Mouse (Mus musculus) olfactory bulb, adult 2 months (tissue): ENCODE results near the gene Dab2ip. TPM values are rescaled to one million over a fixed set of nuclear protein-coding genes. Genes with fewer than 3 reads are reported as not detected.
A peak's percentile ranks its signal among the peaks of the same experiment; 100 is the strongest.

Experiments used
- H3K27ac ChIP-seq: fragments of 200-500 bp; 2 replicates; pipeline ENCODE4 v1.5.1; 2012; ENCODE audit warnings: low read depth, low read length; ENCODE audit not compliant: insufficient read depth
- H3K4me1 ChIP-seq: fragments of 200-500 bp; 2 replicates; pipeline ENCODE4 v1.6.1; 2012; ENCODE audit warnings: low read length; ENCODE audit not compliant: control insufficient read depth, insufficient read depth
- H3K4me3 ChIP-seq: fragments of 200-500 bp; 2 replicates; pipeline ENCODE4 v1.5.1; 2012; ENCODE audit warnings: mild to moderate bottlenecking, low read depth, low read length, moderate library complexity; ENCODE audit not compliant: insufficient read depth
- CTCF ChIP-seq: fragments of 200-500 bp; IDR thresholded peaks from 2 replicates; pipeline ENCODE4 v1.5.1; 2012; ENCODE audit warnings: low read depth, mild to moderate bottlenecking, low read length, moderate library complexity; ENCODE audit not compliant: insufficient read depth
- POLR2A ChIP-seq: fragments of 200-500 bp; IDR thresholded peaks from 2 replicates; pipeline ENCODE4 v1.6.1; 2012; ENCODE audit warnings: mild to moderate bottlenecking, low read depth, low read length, moderate library complexity; ENCODE audit not compliant: insufficient read depth
- WGBS: fragments of 180-500 bp; shearing (Covaris S2); methylation state at CpG from one replicate; pipeline ENCODE4 v1.1.7; 2018; 5-methylcytosine and 5-hydroxymethylcytosine counted together
- polyA plus RNA-seq: library from polyadenylated mRNA; stranded (reverse); fragments of >200 nt; gene quantifications from 2 replicates; pipeline ENCODE4 v1.2.4, GENCODE M21; 2012; ENCODE audit warnings: low replicate concordance; ENCODE audit not compliant: missing spikeins, insufficient read depth, insufficient read length

Gene Dab2ip
- polyA plus RNA-seq, 1 experiment, result not detected

- WGBS, result 75% methylated on average over 12 of the region's 12 CpGs
- TF ChIP-seq CTCF (no peak), POLR2A (no peak)
- no peak overlapping the region for H3K27ac ChIP-seq
- peaks cover 16% of the 10 kb centered on the region for H3K4me1 ChIP-seq
- peak overlapping the region; percentile 4; the same call in 1 of the 2 replicates for H3K4me3 ChIP-seq
Measured at GRCm38 (mm10) chr2:35623431-35624148, 65.5 kb downstream of the Dab2ip start.

DNA sequence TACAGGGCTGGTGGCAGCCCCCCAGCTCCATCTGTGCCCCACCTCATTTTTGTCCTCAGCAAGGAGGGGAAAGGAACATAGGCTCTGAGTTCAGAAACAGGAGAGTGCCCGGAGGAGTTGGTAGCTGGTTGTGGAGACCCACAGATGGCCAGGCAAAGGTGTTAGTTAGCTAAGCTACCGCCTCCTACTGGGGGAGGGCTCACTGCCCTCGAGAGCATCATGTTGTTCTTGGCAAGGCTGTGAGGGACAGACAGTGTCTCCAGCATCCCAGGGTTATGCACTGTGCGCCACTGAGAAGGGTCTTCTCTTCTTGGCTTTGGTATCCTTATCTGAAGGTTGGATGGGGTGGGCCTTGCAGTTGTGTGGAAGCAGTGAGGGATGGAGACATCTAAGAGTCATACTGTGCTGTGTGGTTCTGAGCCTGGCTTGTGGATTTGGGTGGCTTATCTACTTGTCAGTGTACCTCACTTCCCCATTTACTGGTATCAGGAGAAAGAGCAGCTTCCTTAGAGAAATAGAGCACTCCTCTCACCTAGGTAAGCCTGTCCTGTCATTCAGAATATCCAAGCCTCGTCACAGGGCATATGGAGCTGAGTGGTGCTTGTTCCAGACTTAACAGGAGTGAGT, 66.4 kb downstream of the Dab2ip start:
- H3K4me3 ChIP-seq, result no peak overlapping the region
- peaks cover 17% of the 10 kb centered on the region for H3K4me1 ChIP-seq
- WGBS, result 78% methylated on average over 5 of the region's 5 CpGs
- no peak for TF ChIP-seq POLR2A
- TF ChIP-seq CTCF, result no peak
- H3K27ac ChIP-seq, result no peak overlapping the region

DNA sequence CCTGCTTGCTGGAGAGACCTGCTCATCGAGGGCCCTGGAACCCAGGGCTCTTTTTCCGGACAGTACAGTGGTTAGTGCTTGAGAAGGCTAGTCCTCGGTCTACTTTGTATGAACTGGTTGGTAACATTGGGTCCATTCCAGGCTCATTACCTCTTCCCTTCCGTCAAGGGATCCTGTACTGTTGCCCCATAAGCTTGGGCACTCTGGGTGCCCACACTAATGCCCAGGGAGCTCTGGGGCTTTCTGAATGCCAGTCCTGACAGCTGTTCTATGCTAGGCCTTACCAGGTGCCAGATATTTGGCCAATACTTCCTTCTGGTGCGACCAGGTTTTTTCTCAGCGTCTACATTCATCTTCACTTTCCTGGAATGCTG, 66.9 kb downstream of the Dab2ip start:
- WGBS, result 89% methylated on average over 6 of the region's 6 CpGs
- H3K4me1 ChIP-seq, result peaks cover 17% of the 10 kb centered on the region
- H3K27ac ChIP-seq, result no peak overlapping the region
- H3K4me3 ChIP-seq, result no peak overlapping the region
- TF ChIP-seq CTCF, result no peak
- TF ChIP-seq POLR2A, result no peak

DNA sequence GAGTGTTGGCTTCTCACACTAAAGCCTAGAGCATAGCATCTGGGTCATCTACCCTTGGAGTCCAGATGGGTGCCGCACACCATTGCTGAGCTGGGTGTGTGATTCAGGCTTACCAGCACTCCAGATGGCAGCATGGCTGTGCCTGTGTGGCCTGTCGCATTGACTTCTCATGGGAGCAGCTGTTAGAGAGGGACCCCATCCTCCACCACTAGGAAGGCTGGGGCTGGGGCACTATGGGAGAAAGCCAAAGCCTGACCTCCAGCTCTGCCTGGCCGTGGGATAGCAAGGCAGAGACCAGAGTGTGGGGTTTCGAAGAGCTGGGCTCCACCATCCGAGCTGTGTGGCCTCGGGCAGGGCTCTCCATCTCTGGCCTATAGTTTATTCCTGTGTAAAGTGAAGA, 67.5 kb downstream of the Dab2ip start:
- peaks cover 17% of the 10 kb centered on the region for H3K4me1 ChIP-seq
- H3K4me3 ChIP-seq, result no peak overlapping the region
- TF ChIP-seq POLR2A (no peak), CTCF (no peak)
- 94% methylated on average over 6 of the region's 6 CpGs for WGBS
- H3K27ac ChIP-seq, result no peak overlapping the region

- WGBS, result 89% methylated on average over 9 of the region's 9 CpGs
- TF ChIP-seq CTCF, result no peak
- no peak for TF ChIP-seq POLR2A
- H3K4me3 ChIP-seq, result no peak overlapping the region
- peaks cover 17% of the 10 kb centered on the region for H3K4me1 ChIP-seq
- H3K27ac ChIP-seq, result no peak overlapping the region
Measured at GRCm38 (mm10) chr2:35626181-35626727, 68.2 kb downstream of the Dab2ip start.

- Histone ChIP-seq H3K4me3 (no peak overlapping the region), H3K4me1 (peaks cover 7% of the 10 kb centered on the region; the same call in 1 of the 2 replicates), H3K27ac (no peak overlapping the region)
- whole genome bisulfite sequencing, result 48% methylated on average over 11 of the region's 11 CpGs
- TF ChIP-seq CTCF (no peak), POLR2A (no peak)
Measured at GRCm38 (mm10) chr2:35627298-35627898, 69.3 kb downstream of the Dab2ip start.

- Histone ChIP-seq H3K27ac (no peak overlapping the region), H3K4me3 (no peak overlapping the region), H3K4me1 (peaks cover 7% of the 10 kb centered on the region; the same call in 1 of the 2 replicates)
- WGBS, result 66% methylated on average over 7 of the region's 7 CpGs
- TF ChIP-seq POLR2A (no peak), CTCF (no peak)
Measured at GRCm38 (mm10) chr2:35628052-35628451, 70.0 kb downstream of the Dab2ip start.

DNA sequence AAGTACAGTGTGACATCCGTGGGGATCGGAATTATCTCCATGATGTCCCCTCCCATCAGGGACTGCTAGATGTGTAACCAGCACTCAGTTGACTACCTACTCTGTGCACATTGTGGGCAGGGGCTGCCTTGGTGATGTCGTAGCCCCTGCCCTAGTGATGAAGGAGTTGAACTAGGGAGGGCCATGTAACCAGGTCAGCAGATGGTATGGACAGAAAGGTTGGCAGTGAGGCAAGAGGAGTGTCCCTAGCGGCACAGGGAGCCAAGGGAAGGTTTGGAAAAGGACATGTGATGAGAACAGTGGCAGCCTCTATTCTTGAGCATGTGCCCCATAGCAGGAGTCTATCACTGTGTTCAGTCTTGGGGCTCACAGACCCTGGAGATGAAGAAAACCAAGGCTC, 70.6 kb downstream of the Dab2ip start:
- TF ChIP-seq POLR2A (no peak), CTCF (no peak)
- H3K27ac ChIP-seq, result no peak overlapping the region
- peaks cover 7% of the 10 kb centered on the region; the same call in 1 of the 2 replicates for H3K4me1 ChIP-seq
- H3K4me3 ChIP-seq, result no peak overlapping the region
- WGBS, result 90% methylated on average over 4 of the region's 4 CpGs

DNA sequence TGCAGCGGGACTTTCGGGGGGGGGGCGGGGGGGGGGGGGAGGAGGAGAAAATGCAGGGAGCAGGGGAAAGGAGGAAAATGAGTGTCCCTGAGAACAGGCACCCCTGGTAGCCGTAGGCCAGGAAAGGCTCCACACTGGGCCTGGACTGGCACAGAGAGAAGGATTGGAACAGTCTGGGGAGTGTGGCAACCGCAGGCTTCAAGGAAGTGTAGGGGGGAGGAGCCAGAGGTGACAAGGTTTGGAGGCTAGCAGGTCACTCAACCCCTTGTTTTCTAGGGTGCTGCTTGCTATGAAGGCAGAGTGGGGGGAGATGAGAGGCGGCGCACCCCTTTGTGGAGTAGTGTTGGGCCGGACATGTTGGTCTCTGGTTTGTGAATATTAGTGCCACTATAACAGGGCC, 71.1 kb downstream of the Dab2ip start:
- Histone ChIP-seq H3K4me3 (no peak overlapping the region), H3K27ac (no peak overlapping the region), H3K4me1 (peaks cover 7% of the 10 kb centered on the region; the same call in 1 of the 2 replicates)
- no peak for TF ChIP-seq CTCF
- no peak for TF ChIP-seq POLR2A
- 91% methylated on average over 5 of the region's 8 CpGs for WGBS
